Mouse (Mus musculus) right cerebral cortex, postnatal 10 days (tissue): ENCODE data around the gene Ptges3l.
"Not testable (repeated sequence)": the region's sequence is repeated elsewhere in the genome, so short reads cannot be mapped to it uniquely, and the experiment has no call there.

Experiments
- DNase-seq, 2 experiments: peaks; one replicate each; pipeline ENCODE4 v3.0.0; 2021; ENCODE audit warnings: low spot score in 2 of 2

Gene Ptges3l

GRCm38 (mm10) chr11:101420148-101420547, 5.0 kb downstream of the Ptges3l start:
- DNase-seq: no peak

- peak in 1 of 2 experiments; percentile 36 for DNase-seq
Observed at GRCm38 (mm10) chr11:101419610-101420009, 5.5 kb downstream of the Ptges3l start.

GRCm38 (mm10) chr11:101418991-101419390, 6.1 kb downstream of the Ptges3l start:
- DNase-seq: peak; percentile 58 to 68

GRCm38 (mm10) chr11:101417101-101417855, 7.9 kb downstream of the Ptges3l start, which contains the start of gene Aarsd1:
Gene Aarsd1, minus strand, starts transcription at chr11:101417615.
- peak; percentile 92 to 95 for DNase-seq

GRCm38 (mm10) chr11:101416433-101417100, 8.6 kb downstream of the Ptges3l start:
- no peak for DNase-seq

GRCm38 (mm10) chr11:101415306-101415705, 9.8 kb downstream of the Ptges3l start:
- no peak for DNase-seq

- DNase-seq: peak; percentile 83 to 87
Observed at GRCm38 (mm10) chr11:101395110-101395509, 30.0 kb downstream of the Ptges3l start.

GRCm38 (mm10) chr11:101381817-101382216, 43.3 kb downstream of the Ptges3l start:
- no peak for DNase-seq

- DNase-seq: no peak
Observed at GRCm38 (mm10) chr11:101378926-101379325, 46.2 kb downstream of the Ptges3l start.

GRCm38 (mm10) chr11:101378196-101378595, 46.9 kb downstream of the Ptges3l start:
- DNase-seq: not testable (repeated sequence)

- no peak for DNase-seq
Observed at GRCm38 (mm10) chr11:101374421-101374938, 50.7 kb downstream of the Ptges3l start.

GRCm38 (mm10) chr11:101370141-101370540, 55.0 kb downstream of the Ptges3l start:
- DNase-seq: no peak
